Mouse (Mus musculus) hindbrain, embryonic 14.5 days (tissue): ENCODE data around the gene Stxbp2. TPM values are rescaled to one million over a fixed set of nuclear protein-coding genes. Genes with fewer than 3 reads are reported as not detected.

Source experiments
- ATAC-seq: fragments of 200-750 bp; cut with Nextera tagmentation; 2 replicates; pipeline ENCODE4 v1.8.0; 2017; ENCODE audit warnings: moderate number of reproducible peaks, mild to moderate bottlenecking, moderate TSS enrichment, moderate library complexity; ENCODE audit not compliant: low FRiP score
- DNase-seq: peaks from one replicate; pipeline ENCODE4 v3.0.0-alpha.2; 2015; ENCODE audit warnings: low spot score
- H3K27ac ChIP-seq: fragments of 300-500 bp; sonication (generic); 2 replicates; pipeline ENCODE4 v1.5.1; 2014; ENCODE audit warnings: mild to moderate bottlenecking, moderate library complexity
- H3K27me3 ChIP-seq: fragments of 300-500 bp; sonication (generic); 2 replicates; pipeline ENCODE4 v1.6.1; 2014; ENCODE audit warnings: mild to moderate bottlenecking, low read length, mixed read lengths; ENCODE audit not compliant: control insufficient read depth, insufficient read depth
- H3K36me3 ChIP-seq: fragments of 300-500 bp; sonication (generic); replicated peaks from 2 replicates; pipeline ENCODE4 v1.6.1; 2014; ENCODE audit not compliant: control insufficient read depth, insufficient read depth
- H3K4me1 ChIP-seq: fragments of 300-500 bp; sonication (generic); replicated peaks from 2 replicates; pipeline ENCODE4 v1.6.1; 2014; ENCODE audit warnings: antibody characterized with exemption, low read length, mixed read lengths; ENCODE audit not compliant: control insufficient read depth, insufficient read depth
- H3K4me2 ChIP-seq: fragments of 300-500 bp; sonication (generic); replicated peaks from 2 replicates; pipeline ENCODE4 v1.6.1; 2014; ENCODE audit warnings: mild to moderate bottlenecking, moderate library complexity
- H3K4me3 ChIP-seq: fragments of 300-500 bp; sonication (generic); replicated peaks from 2 replicates; pipeline ENCODE4 v1.5.1; 2014; ENCODE audit warnings: mild to moderate bottlenecking, low read length
- H3K9ac ChIP-seq: fragments of 300-500 bp; sonication (generic); 2 replicates; pipeline ENCODE4 v1.6.1; 2014
- H3K9me3 ChIP-seq: fragments of 300-500 bp; sonication (generic); 2 replicates; pipeline ENCODE4 v1.6.1; 2016; ENCODE audit warnings: low read length; ENCODE audit not compliant: control insufficient read depth
- WGBS: fragments of 180-500 bp; shearing (Covaris S2); extraction: QIAGEN DNeasy Blood & Tissue Kit; methylation state at CpG from one replicate; pipeline ENCODE4 v1.1.7; 2014; 5-methylcytosine and 5-hydroxymethylcytosine counted together
- polyA plus RNA-seq: library from polyadenylated mRNA; unstranded; fragments of >200 nt; fragmentation: Nextera tagmentation; extraction: Ambion mirVana; gene quantifications from 2 replicates; pipeline ENCODE4 v1.2.1, GENCODE M21; 2014

The Stxbp2 gene
- polyA plus RNA-seq, 1 experiment from 2014 or later, result 32.3 TPM

DNA sequence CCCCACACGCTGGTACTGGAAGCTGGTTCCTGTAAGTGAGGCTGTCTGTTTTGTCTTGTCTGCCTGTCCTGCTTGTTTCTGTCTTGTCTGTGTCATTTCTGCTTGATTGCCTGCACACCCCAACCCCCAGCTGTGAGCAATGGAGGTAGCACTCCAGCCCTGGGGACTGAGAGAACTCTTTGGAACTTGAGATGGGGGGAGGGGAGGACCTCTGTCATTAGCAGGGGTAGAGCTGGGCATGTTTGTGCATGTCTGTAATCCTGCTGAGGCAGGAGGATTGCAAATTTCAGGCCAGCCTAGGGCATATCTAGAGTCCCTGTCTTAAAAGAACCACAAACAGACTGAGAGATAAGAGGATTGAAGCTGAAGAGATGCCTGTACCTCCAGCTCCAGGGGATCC is 31.5 kb upstream of the Stxbp2 start:
- Histone ChIP-seq H3K36me3 (peaks cover 64% of the 10 kb centered on the region), H3K4me3 (no peak overlapping the region), H3K27me3 (no peaks in the 10 kb centered on the region), H3K27ac (no peak overlapping the region), H3K4me2 (no peak overlapping the region), H3K9me3 (no peaks in the 10 kb centered on the region), H3K4me1 (no peaks in the 10 kb centered on the region), H3K9ac (no peak overlapping the region)
- DNase-seq (no peak), ATAC-seq (no peak)
- WGBS, result 80% methylated on average over 1 of the region's 1 CpGs

DNA sequence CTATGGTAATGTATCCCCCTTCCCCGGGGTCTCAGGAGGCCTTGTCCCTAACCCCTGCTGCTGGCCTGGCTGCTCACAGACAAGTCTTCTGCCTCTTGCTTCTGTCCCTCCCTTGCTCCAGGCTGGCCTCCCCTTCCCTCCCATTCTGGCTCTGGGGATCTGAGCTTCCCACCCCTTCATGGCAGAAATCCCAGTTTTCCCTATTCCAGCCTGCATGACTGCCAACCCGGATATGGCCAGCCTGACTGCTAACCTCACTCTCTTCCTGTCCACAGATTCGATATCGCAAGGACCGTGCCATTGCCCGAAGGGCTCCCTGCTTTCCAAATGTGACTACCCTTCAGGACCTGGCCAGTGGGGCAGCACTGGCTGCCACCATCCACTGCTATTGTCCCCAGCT is 30.4 kb upstream of the Stxbp2 start:
- Histone ChIP-seq H3K27ac (no peak overlapping the region), H3K4me2 (no peak overlapping the region), H3K9ac (no peak overlapping the region), H3K4me3 (no peak overlapping the region), H3K9me3 (no peaks in the 10 kb centered on the region), H3K27me3 (no peaks in the 10 kb centered on the region), H3K4me1 (no peaks in the 10 kb centered on the region), H3K36me3 (peaks cover 73% of the 10 kb centered on the region)
- ATAC-seq (no peak), DNase-seq (no peak)
- WGBS, result 94% methylated on average over 6 of the region's 6 CpGs

- Histone ChIP-seq H3K27me3 (no peaks in the 10 kb centered on the region), H3K9ac (no peak overlapping the region), H3K4me1 (no peaks in the 10 kb centered on the region), H3K4me3 (no peak overlapping the region), H3K9me3 (no peaks in the 10 kb centered on the region), H3K4me2 (no peak overlapping the region), H3K27ac (no peak overlapping the region), H3K36me3 (peaks cover 95% of the 10 kb centered on the region)
- DNase-seq, result no peak
- ATAC-seq, result no peak
- 85% methylated on average over 13 of the region's 13 CpGs for WGBS
These were observed 27.3 kb upstream of the Stxbp2 start for GRCm38 (mm10) chr8:3603439-3603838.

GRCm38 (mm10) chr8:3606593-3606992 is 24.2 kb upstream of the Stxbp2 start:
- Histone ChIP-seq H3K4me3 (no peak overlapping the region), H3K27me3 (no peaks in the 10 kb centered on the region), H3K4me1 (no peaks in the 10 kb centered on the region), H3K9ac (no peak overlapping the region), H3K4me2 (no peak overlapping the region), H3K36me3 (peaks cover 98% of the 10 kb centered on the region), H3K9me3 (no peaks in the 10 kb centered on the region), H3K27ac (no peak overlapping the region)
- DNase-seq (no peak), ATAC-seq (no peak)
- WGBS, result 90% methylated on average over 16 of the region's 16 CpGs

- Histone ChIP-seq H3K27ac (no peak overlapping the region), H3K4me3 (no peak overlapping the region), H3K36me3 (peaks cover 98% of the 10 kb centered on the region), H3K4me1 (no peaks in the 10 kb centered on the region), H3K9ac (no peak overlapping the region), H3K4me2 (no peak overlapping the region), H3K9me3 (no peaks in the 10 kb centered on the region), H3K27me3 (no peaks in the 10 kb centered on the region)
- WGBS, result 91% methylated on average over 7 of the region's 7 CpGs
- DNase-seq (no peak), ATAC-seq (no peak)
These were observed 22.9 kb upstream of the Stxbp2 start for GRCm38 (mm10) chr8:3607822-3608221.

GRCm38 (mm10) chr8:3609046-3609815 is 21.5 kb upstream of the Stxbp2 start:
- Histone ChIP-seq H3K27me3 (no peaks in the 10 kb centered on the region), H3K4me1 (no peaks in the 10 kb centered on the region), H3K27ac (no peak overlapping the region), H3K9me3 (no peaks in the 10 kb centered on the region), H3K4me3 (no peak overlapping the region), H3K4me2 (no peak overlapping the region), H3K9ac (no peak overlapping the region), H3K36me3 (peaks cover 98% of the 10 kb centered on the region)
- WGBS, result 89% methylated on average over 12 of the region's 12 CpGs
- DNase-seq (no peak), ATAC-seq (no peak)

DNA sequence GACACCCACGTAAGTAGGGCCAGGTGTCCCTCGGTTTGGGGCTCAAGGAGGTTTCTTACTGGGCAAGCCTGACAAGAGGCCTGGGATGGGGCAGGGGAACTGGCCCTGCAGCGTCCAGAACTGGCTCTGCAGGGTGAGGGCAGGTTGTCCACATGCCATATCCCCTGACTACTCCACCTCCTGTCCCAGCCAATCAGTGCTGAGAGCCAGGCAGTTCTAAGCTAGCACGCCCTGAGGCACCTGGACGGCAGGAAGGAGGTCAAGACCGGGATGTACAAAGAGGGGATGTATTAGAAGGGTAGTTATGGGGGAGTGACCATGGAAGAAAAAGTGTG is 21.0 kb upstream of the Stxbp2 start:
- Histone ChIP-seq H3K4me2 (no peak overlapping the region), H3K9ac (no peak overlapping the region), H3K9me3 (no peaks in the 10 kb centered on the region), H3K27ac (no peak overlapping the region), H3K27me3 (no peaks in the 10 kb centered on the region), H3K36me3 (peaks cover 98% of the 10 kb centered on the region), H3K4me3 (no peak overlapping the region), H3K4me1 (no peaks in the 10 kb centered on the region)
- WGBS, result 91% methylated on average over 6 of the region's 6 CpGs
- DNase-seq (no peak), ATAC-seq (no peak)

DNA sequence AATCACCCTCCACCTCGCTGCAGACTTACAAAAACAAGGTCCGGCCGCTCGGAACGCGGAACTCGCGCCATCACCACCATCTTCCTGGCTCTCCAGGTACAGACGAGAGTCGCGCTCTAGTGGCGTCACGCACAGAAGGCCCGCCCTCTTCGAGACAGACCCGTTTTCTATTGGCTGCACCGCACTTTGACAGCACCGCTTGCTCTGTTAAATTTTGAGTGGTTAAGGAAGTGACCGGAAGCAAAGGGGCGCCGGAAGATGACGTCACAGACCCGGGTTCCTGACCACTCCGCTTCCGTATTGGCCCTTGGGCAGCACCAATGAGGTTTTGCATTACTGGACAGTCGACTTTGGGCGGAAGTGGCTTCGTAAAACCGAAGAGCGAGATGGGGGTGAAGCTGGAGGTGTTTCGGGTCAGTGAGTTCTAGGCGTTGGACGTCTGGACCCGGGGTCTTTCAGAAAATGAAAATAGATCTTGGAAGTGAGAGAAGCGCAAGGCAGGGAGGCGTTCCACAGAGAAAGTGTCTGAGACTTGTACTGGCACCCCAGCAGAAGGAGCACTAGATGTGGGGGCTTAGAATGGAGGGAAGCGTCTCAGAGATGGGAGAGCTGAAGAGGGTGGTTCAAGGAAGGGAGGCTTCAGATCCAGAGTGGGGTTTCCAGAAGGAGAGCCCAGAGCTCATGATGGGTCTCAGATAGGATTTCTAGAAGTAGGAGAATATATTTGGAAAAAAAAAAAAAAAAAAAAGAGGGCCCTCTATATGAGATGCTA is 9.4 kb upstream of the Stxbp2 start, which contains the start of the genes Xab2 and Pet100:
Gene Xab2 (minus strand): TSS at position 118 of the 772 bp plus-strand sequence.
Gene Pet100 (plus strand): TSS at position 350 of the 772 bp plus-strand sequence.
- ATAC-seq, result peak; percentile 97
- peak; percentile 100 for DNase-seq
- no peaks in the 10 kb centered on the region for H3K27me3 ChIP-seq
- H3K9ac ChIP-seq, result peak within 1 kb of the TSS; percentile 66
- no peaks in the 10 kb centered on the region for H3K9me3 ChIP-seq
- H3K36me3 ChIP-seq, result peaks cover 19% of the 10 kb centered on the region
- H3K27ac ChIP-seq, result no peak within 1 kb of the TSS
- WGBS, result under 1% methylated on average over 37 of the region's 37 CpGs
- H3K4me3 ChIP-seq, result peak within 1 kb of the TSS; percentile 59
- H3K4me2 ChIP-seq, result peak within 1 kb of the TSS; percentile 78
- peaks cover 17% of the 10 kb centered on the region for H3K4me1 ChIP-seq

- no peak for DNase-seq
- Histone ChIP-seq H3K4me2 (peak overlapping the region; percentile 58), H3K27ac (no peak overlapping the region), H3K36me3 (peaks cover 13% of the 10 kb centered on the region), H3K4me3 (peak overlapping the region; percentile 59), H3K9ac (peak overlapping the region; percentile 65; the same call in 1 of the 2 replicates), H3K27me3 (no peaks in the 10 kb centered on the region), H3K9me3 (no peaks in the 10 kb centered on the region), H3K4me1 (peaks cover 17% of the 10 kb centered on the region)
- ATAC-seq, result no peak
- WGBS, result 70% methylated on average over 8 of the region's 8 CpGs
These were observed 8.6 kb upstream of the Stxbp2 start for GRCm38 (mm10) chr8:3622119-3622518.
